Mouse (Mus musculus) right cerebral cortex, adult 2 months (tissue): ENCODE data around the gene Sufu.

Experiments used
- DNase-seq, 2 experiments: peaks; one replicate each; pipeline ENCODE4 v3.0.0; 2021 to 2022; ENCODE audit warnings: low spot score in 2 of 2

Gene Sufu

DNA sequence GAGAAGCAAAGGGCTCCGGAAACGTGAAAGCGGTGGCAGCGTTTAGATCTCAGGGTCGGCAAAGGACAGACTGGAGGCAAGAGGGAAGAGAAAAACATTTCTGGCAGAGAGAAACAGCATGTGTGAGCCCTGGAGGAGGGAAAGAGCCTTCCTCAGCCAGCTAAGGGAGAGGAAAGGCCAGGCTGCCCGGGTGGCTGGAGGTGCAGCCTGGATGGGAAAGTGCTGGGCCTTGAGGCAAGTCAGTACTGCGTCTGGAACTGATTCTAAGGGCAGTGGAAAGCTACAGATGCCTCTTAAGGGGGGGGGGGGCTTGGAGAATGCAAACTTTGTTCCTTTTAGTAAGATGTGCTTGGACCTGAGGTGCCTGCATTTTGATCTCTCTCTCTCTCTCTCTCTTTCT is 37.0 kb downstream of the Sufu start:
- no peak for DNase-seq

DNA sequence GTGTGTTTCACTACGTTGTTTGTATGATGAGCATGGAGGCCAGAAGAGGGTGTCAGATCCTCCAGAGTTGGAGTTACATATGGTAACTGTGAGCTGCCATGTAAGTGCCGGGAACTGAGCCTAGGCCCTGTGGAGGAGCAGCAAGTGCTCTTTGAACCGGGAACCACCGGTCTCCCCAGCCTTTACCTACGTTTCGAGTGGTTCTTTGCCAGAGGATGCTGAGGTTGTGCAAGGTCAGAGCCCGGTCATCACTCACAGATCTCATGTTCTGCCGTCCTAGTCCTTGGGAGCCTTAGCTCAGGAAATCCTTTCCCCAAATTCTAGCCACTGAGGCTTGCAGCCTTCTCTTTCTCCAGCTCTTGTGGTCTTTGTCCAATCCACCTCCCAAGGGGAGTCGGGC is 37.5 kb downstream of the Sufu start:
- no peak for DNase-seq

DNA sequence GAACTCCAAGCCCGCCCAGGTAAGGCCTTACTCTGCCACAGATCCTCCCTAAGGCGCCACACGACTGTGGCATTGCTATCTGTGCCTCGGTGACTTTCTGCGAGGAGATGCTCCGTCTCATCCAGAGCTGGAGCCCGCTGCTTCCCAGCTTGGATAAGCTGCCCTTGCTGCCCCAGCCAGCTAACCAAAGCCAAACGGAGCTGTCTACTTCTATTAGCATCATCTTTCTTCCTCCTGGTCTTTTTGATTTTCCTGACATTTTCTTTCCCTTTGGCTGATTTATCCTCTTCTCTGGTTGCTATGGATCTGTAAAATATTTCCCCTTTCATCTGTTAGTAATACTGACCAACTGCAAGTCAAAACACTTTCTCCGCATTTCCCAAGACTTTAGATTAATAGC is 37.9 kb downstream of the Sufu start:
- no peak for DNase-seq

DNA sequence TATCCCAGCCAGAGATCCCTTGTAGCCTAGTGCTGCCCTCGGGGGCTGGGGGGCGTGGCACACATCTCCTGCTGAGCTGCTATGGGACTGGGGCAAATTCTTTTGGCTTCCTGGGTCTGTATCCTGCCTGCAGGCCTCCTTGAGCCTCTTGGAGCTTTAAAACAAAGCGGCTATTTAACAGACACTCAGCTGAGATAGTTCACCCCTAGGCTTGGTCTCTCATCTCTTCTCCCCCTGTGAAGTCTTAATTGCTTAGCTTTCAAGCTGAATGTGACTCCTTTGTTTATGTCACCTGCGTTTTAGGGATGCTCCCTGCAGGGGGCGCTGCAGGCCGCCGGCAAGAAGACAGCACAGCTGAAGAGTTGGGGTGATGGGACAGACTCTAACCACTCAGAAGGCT is 38.8 kb downstream of the Sufu start:
- DNase-seq: no peak

DNA sequence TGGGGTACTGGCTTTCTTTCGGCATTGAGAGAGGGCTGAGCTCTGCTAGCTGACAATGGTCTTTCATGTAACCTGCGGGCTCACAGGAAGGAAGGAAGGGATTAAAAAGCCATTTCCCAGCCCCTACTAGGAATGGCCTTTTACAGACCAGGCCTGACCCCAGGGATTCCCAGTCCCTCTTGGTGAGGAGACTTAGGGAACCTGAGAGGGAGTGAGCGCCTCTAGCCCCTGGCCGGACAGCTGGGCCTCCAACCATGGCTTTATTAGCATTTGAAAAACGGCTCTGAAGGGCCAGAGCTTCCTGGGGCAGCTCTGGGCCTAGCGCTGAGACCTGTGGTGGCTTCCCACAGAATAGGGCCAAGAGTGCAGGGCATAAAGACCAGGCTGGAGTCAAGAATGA is 46.8 kb downstream of the Sufu start:
- no peak for DNase-seq

DNA sequence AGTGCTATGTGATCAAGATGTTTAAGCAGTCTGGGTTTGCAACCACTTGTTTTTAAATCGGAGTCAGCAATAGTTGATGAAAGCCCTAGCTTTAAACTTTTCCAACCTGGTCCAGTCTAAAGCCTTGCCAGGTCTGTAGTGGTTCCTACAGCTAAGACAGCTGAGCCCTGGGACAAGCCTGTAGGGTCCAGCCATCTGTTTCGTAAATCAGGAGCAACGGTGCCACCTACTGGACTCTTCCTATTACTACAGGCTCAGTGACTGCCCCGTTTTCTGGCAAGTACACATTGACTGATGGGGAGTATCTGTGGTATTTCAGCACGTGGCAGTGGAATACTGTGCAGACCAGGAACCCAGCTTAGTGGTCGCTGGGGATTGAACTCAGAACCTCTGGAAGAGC is 47.5 kb downstream of the Sufu start:
- DNase-seq: peak; percentile 72 to 80

DNA sequence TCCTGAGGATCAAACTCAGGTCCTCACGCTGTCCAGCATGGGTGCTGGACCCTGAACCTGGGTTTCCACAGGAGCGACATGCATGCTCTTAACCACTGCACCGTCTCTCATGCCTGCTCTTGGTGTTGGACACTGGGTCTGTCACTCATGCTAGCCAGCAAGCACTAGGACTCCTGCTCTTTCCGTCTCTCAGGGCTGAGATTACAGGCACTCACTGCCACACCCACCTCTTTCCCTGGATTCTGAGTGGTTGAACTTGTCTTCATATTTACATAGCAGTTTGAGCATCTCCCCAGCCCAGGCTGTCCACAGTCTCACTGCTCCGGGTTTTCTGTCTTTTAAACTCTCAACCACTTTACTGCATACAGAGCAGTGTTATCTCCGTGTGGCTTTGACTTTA is 48.9 kb downstream of the Sufu start:
- DNase-seq: no peak

DNA sequence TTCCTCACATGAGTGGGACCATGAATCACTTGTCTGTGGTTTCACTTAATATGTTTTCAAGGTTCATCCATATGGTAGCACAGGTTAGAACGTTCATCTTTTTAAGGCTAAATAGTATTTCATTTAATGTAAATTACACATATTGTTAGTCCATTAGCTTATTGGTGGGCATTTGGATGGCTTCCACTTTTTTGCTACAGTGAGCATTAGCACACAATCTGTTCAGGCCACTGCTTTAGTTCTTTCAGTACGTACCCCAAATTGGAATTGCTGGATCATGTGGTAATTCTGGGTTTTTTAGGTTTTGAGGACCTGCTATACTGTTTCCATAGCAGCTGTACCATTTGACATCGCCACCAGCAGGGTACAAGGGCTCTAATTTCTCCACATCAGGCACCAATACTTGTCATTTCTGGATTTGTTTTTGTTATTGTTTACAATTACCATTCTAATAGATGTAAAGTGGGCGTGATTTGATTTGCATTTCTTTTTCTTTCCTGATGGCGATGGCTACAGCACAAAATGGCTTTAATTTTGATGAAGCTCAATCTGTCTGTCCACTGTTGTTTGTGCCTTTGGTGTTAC is 49.8 kb downstream of the Sufu start:
- DNase-seq: no peak

DNA sequence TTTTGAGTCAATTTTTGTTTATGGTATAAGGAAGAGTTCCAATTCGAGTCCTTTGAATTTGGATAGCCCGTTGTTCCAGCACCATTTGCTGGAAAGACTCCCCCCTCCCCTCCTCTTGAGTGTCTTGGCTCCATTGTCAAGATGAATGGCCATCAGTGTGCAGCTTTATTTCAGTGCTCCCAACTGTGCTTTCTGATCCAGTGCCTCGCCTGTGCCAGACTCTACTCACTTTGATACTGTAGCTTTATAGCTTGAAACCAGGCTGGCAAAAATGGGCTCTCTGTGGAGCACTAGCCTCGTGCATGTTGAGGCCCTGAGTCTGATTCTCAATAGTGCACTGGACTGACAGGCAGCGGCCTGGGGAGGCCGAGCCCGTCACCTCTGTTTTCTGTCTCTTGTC is 50.4 kb downstream of the Sufu start:
- DNase-seq: no peak

DNA sequence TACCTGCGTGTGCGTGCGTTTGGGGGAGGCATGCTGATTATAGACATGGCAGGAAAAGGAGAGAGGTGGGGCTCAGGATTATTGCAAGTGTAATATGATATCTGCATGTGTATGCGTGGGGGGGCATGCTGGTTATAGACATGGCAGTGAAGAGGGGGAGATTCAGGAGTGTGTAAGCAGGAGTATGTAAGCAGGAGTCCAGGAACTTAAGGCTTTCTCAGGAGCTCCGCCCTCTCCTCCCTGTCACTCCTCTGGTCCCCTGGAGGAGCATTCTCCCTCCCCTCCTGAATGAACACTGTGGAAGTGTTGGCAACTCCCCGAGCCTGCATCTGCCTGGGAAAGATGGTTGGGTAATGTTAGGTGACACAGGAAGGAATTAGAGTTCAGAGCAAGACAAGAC is 51.2 kb downstream of the Sufu start:
- no peak for DNase-seq

DNA sequence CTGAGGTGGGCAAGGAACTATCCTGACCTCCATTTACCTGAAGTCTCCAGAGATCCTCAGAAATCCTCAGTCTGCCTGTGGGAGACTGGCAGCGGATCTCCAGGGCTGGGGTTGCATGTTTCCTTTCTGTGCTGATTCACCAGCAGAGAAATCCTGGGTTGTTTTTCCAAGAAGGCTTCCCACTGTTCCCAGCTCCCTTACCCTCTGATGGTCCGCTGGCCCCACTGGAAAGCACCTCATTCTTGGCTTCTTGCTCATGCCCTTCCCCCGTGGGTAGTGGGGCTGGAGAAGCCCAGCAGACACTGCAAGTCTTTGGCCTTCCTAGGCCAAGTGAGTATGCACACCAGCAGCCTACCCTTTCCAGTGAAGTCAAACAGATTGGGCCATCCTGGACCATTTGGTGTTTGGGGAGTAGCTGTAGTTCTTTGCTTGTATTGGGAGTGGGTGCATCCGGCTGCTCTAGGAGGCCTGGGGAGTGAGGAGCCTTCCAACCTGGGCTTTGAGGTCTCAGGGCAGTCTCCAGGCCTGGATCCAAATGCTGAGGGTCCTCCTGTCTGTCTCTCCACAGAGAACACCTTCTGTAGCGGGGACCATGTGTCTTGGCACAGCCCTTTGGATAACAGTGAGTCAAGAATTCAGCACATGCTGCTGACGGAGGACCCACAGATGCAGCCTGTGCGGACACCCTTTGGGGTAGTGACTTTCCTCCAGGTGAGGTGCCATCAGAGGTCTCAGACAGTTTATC is 52.7 kb downstream of the Sufu start:
- no peak for DNase-seq

DNA sequence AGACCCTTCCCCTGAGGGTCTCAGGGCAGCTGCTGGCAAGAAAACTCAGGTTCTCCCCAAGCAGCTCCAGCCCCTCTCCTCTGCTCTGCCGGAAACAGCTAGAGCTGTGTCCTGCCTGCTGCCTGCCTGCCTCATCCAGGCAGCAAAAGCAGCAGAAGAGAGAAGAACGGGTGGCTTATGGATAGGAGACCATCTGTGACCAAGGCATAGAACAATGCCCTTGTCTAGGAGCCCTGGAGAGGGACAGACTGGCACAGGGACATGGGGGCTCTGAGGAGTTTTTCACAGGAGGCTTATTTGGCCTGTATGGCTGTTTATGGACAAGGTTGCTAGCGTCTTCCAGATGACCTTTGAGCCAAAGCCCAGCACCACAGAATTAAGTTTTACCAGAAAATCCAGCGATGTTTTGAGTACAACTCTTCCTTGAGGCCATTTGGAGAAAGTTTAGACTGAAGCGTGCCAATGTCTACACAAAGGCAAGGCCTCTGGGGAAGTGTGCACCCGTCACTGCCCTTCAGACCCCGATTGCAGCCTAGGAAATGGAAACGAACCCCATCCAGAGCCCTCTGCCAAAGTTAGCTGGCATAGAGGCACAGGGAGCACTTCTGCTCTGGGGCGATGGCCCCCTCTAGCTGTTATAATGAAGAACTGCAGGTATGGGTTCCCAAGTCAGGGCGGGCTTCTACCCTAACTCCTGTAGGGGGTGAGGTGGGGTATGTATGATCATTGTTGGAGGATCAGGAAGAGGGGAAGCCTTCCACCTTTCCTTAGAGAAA is 55.5 kb downstream of the Sufu start:
- DNase-seq: peak; percentile 53

DNA sequence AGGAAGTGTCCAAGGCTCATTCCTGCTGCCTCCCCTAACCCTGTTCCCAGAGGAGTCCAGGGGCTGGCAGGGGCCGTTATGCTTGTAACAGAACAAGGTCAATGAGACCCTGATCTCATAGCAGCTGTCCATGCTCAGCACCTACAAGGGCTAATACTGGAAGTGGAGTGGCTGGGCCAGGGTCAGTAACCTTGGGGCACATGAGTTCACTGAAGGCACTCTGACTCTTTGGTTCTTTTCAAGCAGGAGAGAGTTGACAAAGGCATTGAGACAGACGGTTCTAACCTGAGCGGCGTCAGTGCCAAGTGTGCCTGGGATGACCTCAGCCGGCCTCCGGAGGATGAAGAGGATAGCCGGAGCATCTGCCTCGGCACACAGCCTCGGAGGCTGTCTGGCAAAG is 56.2 kb downstream of the Sufu start:
- no peak for DNase-seq

DNA sequence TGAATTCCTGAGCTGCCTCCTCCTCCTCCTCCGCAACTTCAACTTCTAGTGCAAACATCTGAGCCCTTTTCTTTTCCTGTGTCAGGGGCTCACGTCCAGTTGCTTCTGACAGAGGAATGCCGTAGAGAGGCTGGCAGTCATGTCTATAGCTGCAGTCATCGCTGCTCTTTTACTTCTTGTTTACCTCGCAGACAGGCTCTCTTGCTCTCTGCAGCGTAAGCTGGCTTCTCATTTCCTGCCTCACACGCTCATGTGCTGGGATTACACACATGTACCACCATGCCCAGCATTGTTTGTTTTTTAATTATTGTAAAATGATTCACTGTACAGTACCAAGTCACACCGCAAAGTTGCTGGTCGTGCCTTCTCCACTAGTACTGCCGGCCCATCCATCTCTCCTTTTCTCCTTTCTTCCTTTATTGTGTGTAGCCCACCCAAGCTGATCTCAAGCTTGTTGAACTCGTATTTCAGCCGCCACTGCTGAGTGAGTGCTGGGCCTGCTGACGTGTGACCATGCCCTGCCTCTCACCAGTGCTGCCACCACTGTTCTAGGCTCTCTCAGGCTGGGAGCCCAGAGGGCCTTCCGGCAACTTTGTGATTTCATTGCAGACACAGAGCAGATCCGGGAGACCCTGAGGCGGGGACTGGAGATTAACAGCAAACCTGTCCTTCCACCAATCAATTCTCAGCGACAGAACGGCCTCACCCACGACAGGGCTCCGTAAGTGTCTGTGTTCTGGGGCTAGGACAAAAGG is 57.6 kb downstream of the Sufu start:
- DNase-seq: no peak

DNA sequence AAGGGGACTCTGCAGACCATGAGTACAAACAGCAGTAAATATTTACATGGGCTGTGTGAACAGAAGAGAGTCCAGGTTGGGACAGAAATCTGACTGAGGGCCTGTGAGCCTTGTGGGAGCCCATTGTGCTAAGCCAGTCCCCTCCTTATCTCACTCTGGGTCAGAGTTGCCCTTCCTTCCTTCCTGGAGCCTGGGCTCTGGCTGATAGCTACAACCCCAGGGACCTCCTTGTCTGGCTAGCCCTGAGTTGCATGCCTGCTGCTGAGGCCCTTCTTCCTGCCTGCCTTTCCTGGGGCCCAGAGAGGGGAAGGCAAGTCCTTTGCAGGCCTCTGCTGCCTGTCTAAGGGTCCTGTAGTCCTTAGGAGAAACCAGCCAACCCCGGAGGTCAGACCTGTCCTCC is 58.3 kb downstream of the Sufu start:
- DNase-seq: no peak

DNA sequence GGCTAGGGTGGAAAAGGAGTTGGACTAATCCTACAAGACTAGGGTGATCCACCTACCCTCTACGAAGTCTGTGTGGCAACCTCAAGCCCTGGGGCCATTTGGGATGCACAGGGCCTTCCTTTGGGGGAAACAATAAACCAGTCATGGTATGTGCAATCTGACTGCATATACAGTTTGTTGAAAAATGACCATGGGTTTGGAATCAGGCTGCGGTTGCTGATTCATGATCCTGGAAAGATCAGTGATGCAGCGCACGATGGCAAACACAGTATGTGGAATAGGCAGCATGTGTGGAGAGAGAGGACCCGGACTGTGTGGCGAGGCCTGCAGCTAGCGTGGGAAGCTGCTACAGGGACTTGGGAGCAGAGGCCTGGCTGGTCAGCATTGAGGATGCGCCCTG is 58.9 kb downstream of the Sufu start:
- no peak for DNase-seq

DNA sequence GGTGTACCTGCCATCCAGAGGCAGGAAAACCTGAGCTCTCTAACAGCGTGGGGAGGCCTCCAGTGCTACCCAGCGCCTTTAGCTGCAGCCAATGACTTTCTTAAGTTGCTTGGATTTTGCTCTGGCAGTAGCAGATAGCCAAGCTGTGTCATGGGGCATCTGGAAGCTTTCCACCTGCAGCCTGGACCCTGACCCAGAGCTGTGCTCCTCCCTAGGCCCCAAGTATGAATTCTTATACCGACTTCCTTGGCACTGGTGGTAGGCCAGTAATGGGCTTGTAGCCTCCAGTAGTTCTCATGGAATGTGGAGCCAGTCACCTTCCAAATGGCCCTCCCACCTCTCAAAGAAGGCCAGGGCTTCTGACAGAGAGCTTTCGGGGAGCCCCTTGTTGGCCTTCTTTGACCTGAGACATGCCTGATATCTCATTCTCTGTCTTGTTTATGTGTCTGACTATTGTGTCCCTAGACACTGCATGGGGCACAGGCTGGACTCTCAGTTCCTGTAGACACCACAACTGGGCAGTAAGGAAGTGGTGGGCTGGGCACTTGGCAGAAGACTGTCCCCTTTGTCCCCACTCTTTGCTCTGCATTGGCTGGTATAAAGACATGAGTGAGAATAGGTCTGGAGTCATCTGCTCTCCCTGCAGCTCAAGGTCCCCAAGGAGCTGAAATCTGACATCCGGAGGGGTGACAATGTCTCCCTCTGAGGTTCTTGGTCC is 59.5 kb downstream of the Sufu start:
- no peak for DNase-seq

DNA sequence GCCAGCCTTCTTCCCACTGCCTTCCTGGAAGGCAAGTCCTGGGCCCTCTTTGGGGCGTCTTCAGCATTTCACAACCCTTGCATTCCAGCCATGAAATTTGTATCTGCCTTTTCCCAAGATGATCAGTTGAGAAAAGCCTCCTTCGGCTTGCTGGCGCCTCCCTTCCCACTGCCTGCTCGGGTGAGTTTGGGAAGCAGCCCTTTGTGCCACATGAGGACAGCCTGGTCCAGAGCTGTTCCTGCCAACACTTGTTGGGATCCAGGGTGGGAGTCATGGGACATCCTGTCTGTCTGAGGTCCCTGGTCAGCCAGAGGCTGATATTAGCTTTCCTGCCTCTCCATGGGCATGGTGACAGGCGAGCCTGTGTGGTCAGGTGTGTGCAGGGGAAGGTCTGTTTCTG is 61.1 kb downstream of the Sufu start:
- DNase-seq: no peak

DNA sequence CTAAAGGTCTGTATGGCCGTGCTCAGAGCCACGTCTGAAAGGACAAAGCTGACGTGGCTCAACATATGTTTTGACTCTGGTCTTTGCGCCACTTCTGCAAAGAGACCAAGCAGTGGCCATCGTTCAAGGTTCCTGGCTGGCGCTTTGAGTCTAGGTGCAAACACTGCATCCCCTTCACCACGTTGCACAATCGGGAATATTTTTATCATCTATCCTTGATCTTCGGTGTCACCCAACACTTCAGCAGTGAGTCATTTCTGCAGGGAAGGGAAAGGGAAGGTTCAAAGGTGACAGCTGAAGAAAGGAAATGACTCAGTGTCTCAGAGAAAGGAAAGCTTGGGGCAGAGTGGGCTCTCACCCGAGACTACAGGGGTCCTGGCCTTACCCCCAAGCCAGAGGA is 62.6 kb downstream of the Sufu start:
- DNase-seq: no peak

DNA sequence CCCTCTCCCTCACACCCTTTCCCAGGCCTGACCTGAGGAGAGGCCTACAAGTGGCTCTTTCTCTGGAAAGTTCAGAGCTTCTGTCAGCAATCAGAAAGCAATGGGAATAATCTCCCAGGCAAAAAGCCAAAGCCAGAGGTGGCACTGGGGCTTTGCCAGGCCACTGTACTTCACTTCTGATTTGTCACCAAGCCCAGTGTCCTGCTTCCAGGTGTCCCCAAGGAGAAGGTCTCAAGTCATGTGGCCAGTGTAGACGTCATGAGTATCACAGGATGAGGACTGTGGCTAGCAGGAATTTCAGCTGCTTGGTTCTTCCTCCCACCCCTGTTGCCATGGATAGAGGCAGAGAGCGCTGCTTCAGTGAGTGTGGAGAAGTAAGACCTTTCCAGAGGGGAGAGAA is 63.2 kb downstream of the Sufu start:
- no peak for DNase-seq

DNA sequence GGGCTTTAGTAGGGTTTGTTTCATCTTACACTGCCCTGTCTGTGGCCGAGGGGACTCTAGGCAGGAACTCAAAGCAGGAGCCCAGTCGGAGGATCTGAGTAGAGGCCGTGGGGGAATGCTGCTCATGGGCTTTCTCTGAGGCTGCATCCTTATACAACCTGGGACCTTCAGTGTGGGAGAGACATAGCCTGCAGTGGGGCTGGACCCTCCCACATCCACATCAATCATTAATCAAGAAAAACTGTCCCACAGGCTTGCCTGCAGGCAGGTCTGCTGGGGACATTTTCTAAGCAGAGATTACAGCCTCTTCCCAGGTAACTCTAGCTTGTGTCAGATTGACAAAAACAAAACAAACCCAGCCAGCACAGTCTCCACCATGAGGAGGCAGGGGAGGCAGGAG is 65.9 kb downstream of the Sufu start:
- DNase-seq: no peak

DNA sequence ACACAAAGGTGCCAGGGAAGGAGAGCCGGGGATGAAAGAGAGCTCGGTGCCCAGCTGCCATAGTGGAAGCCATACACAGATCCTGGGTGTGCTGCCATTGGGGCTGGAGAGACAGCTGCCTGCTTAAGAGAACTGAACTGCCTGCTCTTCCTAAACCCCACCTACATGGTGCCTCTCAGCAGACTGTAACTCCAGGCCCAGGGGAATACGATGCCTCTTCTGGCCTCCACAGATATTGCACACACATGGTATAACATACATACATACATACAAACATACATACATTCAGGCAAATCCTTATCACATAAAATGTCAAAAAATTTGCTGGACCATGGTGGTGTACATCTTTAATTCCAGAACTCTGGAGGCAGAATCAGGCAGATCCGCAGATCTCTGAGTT is 66.8 kb downstream of the Sufu start:
- DNase-seq: no peak
